Mouse (Mus musculus): Measurements from ENCODE around the gene Prss56.

DNA sequence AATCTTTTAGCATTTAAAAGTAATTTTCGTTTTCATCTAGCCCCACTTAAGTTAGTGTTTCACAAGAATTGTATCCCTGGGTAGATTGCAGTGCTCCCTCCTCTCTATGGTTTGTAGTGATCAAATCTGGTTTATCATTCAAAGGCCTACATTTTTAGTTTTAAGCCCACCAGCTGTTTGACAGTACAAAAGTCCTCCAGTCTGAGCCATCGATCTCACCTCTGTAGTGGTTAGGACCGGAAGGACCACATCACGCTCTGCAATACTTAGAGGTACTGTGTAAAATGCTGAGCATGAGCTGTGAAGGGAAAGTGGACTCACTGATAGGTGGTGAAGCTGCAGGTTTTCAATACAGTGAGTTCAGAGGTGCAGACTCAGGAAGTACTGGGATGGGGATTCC, 31.6 kb downstream of the Prss56 start:
- TF ChIP-seq USF1 (IDR thresholded peaks at IDR 0.05; ENCODE audit: low read depth, low read length): no peak
- TF ChIP-seq CTCF (conservative IDR thresholded peaks at IDR 0.05 in 1 of 2, IDR thresholded peaks at IDR 0.05 in 1 of 2; ENCODE audit: low read depth in 2 of 2, low read length in 2 of 2): no peak
